Mouse (Mus musculus): Measurements from ENCODE around the gene Tubg2.

GRCm38 (mm10) chr11:101151063-101151462 is 4.6 kb upstream of the Tubg2 start:
- TF ChIP-seq CTCF (IDR thresholded peaks at IDR 0.05; ENCODE audit: insufficient read depth, low read length), result no peak
- no peak for TF ChIP-seq POLR2A (IDR thresholded peaks at IDR 0.05; ENCODE audit: borderline replicate concordance, extremely low read depth, low read depth, low read length)

Measured in lung, adult 2 months (tissue).